Mouse (Mus musculus) kidney, adult 11 months (tissue): ENCODE data around the gene Cct6b.

Experiments
- DNase-seq: peaks from one replicate; pipeline ENCODE4 v3.0.0; 2022

Cct6b gene

DNA sequence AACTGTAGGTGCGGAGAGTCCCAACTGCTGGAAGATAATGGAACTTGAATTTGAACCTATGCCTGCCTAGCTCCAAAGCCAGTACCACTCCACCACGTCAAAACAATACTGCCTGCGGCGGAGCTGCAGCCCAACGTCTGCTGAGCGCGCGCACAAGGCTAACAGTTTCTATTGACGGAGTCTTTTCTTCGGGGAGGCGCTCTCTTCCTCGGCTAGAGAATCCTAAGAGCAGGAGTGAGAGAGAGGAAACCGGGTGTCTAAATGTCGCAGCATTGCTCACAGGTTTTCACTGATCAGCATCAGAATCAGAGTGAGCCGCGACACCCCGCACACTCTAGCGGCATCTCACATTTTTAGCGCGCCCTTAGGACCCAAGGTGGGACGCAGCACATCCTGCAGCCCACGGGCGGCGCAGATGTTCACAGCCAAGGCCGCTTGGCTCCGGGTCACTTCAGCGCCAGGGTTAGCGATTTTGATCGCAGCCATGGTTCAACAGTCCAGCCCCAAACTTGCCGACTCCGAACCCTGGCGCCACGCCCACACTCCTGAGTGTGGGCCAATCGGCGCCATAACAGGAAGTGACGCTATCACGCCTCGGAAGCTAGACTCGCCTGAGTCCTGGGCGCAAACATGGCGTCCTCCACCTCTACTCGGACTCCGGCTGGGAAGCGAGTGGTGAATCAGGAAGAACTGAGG is at the start of gene Cct6b, which contains the start of gene Zfp830:
Cct6b (minus strand) TSS at position 580 of the 696 bp plus-strand sequence.
Zfp830 (plus strand) TSS at position 604 of the 696 bp plus-strand sequence.
- DNase-seq: peak; percentile 94

DNA sequence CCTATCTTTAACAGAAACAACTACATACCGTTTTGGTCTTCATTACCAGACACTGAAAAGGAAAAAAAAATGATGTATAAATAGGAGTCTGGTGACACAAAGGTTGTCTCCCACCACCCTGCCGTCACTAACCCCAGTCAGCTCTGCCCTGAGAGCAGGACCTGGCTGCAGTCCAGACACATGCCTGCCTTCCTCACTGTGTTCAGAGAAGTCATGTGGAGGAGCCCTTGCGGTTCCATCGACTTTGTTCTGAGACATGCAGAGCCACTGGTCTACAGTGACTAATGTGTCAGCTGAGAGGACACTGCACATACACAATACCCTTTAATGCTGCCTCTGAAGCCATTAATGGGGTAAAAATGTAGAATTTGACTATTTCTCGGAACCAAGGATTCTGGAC is 44.4 kb upstream of the Cct6b start:
- no peak for DNase-seq

DNA sequence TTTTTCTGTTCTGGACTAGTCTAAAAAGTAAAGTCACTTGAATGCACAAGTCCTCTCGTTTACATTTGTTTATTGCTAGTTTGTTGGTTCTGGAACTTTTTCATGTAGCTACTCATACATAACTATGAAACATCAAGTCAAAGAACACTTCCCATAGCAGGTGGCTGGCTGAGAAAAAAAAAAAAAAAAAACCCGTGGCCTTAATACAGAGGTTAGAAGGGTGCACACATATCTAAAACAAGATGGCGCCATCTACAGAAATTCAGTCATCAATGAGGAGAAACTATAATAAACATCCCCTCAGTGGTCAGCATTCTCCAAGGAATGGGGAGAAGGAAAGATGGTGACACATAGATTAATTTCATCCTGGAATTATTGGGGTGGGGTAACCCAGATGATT is 43.2 kb upstream of the Cct6b start:
- DNase-seq: no peak

DNA sequence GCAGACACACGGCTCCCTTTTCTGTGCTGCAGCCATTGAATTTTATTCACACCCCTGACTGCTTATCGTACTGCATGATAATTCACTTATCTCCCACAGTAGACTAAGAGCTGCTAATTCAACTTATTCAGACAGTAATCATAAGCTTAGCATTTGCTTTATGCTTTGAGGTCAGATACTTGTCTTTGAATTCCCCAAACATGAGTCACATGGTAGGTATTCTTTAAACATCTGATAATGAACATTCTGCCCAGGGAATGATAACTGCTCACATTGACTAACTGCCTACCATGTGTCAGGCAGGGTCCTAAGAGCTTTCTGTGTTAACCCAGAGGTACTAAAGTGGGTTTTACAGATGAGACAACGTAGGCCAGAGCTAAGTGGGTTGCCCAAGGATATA is 42.5 kb upstream of the Cct6b start:
- DNase-seq: no peak

DNA sequence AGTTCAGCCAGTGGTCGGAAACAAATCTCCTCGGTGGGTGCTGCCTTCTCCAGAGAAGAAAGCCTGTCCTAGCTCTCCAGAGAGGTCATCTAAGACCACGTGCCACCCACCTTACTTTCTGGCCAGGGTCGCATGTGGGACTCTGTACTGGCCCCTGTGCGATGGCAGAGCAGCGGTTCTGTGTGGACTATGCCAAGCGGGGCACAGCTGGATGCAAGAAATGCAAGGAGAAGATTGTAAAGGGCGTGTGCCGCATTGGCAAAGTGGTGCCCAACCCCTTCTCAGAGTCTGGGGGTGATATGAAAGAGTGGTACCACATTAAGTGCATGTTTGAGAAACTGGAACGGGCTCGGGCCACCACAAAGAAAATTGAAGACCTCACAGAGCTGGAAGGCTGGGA is 19.3 kb upstream of the Cct6b start:
- no peak for DNase-seq

DNA sequence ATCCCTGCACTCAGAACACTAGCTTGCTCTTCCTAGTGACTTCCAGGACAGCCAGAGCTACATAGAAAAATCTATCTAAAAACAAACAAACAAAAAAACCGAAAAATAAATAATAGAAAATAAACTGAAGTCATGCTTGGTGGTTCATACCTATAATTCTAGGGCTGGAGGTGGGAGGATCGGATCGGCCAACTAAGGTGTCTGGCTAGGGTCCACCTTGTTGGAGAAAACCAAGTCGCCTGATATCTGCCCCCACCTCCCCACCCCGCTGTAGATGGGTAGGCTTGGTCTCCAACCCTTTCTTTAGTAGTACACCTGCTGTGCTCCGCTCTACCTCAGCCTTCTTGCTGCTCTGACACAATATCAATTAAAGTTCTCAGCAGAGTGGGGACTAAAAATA is 18.1 kb upstream of the Cct6b start:
- DNase-seq: no peak

DNA sequence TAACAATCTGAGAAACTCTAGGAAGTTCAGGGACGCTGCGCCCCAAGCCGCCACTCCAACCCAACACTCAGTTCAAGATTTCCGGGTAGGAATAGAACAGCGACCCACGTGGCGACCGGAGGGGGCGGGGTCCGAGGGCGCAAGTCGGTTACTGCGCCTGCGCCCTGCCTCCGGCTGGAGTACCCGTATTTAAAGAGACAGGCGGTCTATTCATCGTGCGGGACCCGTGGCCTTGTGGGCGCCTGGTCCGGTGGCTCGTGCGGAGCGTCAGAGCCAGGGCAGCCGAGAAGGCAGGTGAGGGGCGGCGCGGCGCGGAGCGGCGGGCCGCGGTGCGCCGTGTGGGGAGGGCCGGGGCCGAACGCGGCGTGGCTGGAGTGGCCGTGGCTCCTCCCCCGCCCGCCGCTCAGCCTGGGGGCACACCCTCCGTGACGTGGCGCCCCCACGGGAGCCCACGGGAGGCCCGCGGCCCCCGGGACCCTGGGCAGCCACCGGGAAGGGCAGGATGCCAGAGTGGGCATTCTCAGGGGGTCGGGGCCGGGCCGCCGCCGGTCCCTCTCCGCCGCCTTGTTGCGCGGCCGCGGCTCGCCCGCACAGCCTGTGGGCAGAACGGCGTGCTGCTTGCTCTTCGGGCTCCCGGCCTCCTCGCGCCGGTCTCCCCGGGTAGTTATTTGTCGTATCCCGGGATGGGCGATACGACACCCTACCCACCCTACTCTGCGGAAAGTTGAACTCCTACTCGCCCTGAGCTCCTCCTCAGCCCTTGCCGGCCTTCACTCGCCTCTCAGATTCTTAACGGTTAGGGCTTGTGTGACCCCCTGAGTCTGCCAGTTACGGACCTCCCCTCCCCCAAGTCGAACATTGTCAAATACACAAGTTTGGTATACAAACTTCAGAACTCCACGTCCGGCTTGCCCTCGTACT is 17.1 kb upstream of the Cct6b start, which contains the start of gene Lig3:
Lig3 (plus strand) TSS at position 126 of the 921 bp plus-strand sequence.
- peak; percentile 94 for DNase-seq

DNA sequence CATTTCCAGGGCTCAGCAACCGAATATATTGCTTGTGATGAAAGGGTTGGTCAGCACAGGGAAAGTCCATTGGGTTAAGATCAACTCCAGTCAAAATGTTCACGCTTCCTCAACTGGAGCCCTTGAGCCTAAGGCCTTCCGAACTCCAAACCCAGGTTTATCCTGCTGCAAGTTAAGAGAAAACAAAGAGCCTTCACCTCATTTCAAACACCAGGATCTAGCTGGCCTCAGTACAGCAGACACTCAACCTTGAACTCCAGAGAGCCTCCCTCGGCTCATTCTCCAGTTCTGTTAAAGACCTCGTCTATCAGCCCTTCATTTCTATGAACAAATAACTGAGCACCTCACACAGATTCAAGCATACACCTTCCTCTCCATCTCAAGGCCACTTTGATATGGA is 16.0 kb upstream of the Cct6b start:
- DNase-seq: no peak

DNA sequence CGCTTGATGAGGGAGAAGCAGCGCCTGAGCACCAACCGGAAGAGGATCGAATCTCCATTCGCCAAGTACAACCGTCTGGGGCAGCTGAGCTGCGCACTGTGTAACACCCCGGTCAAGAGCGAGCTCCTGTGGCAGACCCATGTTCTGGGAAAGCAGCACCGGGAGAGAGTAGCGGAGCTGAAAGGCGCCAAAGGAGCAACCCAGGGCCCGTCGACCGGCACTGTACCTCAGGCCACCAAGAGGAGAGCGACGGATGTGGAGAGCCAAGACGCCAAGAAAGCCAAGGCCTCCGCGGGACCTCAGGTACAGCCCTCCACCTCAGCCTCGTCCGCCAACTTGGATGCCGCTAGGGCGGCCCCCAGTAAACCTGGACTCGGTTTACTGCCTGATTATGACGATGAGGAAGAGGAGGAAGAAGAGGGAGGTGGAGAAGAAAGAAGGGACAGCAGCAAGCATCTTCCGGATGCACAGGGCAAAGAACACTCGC is 360 bp upstream of the Cct6b start:
- no peak for DNase-seq

DNA sequence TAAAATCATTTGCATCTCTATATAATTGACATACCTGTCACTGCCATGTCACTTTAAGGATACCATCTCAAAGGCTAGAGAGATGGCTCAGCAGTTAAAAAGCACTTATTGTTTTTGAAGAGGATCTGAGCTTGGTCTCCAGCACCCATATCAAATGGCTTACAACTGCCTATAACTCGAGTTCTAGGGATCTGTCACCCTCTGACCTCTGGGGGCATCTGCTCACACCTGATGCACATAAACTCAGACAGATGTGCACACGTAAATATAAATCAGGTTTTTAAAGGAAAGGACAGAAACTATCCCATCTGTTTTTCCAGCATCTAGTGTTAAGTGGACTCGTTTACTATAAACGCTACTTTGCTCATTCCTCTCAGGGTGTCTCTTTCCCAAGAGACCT is 860 bp downstream of the Cct6b start:
- DNase-seq: no peak

DNA sequence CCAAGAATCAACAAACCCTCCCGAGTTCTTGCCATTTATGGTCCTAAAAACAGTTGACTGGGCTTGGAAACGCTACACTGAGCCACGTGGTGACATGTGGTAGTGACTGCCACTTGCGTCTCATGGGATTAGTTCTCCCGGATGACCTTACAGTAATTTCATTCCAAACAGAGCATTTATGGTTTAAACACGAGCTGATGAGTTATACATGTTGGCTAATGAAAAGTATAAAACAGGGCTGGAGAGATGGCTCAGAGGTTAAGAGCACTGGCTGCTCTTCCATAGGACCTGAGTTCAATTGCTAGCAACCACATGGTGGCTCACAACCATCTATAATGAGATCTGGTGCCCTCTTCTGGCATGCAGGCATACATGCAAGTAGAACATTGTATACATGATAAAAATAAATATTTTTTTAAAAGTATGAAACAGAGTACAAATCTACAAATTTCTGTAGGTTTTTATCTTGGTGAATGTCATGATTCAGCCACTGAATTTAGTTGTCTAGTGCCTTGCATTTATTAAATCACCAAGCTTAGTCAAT is 1.8 kb downstream of the Cct6b start:
- no peak for DNase-seq

DNA sequence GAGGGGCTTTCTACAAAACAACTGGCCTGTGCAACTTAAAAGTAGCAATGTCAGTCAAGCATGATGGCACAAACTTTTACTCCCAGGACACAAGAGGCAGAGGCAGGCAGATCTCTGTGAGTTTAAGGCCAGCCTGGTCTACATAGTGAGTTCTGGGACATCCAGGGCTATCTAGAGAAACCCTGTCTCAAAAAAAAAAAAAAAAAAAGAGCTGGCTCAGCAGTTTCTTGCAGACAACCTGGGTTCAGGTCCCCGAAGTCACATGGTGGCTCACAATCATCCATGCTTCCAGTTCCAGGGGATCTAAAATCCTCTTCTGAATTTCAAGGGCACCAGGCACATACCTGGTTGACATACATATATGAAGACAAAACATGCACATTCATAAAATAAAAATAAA is 8.2 kb downstream of the Cct6b start:
- DNase-seq: no peak

DNA sequence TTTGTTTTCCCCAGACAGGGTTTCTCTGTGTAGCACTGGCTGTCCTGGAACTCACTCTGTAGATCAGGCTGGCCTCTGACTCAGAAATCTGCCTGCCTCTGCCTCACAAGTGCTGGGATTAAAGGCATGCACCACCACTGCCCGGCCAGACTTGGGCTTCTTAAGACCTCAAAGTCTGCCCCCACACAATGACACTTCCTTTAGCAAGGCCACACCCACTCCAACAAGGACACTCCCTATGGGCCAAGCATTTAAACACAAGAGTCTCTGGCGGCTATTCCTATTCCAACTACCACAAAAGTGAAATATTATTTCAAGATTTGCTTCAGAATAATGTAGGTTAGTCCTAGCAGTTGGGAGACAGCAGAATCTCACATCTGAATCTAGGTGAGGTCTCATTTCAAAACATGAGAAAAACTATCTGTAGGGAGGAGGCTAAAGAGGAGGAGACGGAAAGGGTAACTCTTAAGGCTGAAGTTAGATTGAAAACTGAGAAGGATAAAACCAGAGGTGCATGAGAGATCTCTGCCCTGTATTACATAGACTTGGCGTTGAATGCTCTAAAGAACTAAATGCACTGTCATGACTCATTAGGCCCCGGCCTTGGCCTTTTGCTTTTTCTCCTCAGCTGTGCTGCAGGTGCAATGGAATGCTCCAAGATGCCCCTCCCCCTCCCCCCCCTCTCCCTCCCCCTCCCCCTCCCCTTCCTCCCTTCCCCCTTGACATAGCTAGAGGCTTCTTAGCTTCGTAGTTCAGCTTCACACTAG is 11.6 kb downstream of the Cct6b start:
- DNase-seq: no peak

DNA sequence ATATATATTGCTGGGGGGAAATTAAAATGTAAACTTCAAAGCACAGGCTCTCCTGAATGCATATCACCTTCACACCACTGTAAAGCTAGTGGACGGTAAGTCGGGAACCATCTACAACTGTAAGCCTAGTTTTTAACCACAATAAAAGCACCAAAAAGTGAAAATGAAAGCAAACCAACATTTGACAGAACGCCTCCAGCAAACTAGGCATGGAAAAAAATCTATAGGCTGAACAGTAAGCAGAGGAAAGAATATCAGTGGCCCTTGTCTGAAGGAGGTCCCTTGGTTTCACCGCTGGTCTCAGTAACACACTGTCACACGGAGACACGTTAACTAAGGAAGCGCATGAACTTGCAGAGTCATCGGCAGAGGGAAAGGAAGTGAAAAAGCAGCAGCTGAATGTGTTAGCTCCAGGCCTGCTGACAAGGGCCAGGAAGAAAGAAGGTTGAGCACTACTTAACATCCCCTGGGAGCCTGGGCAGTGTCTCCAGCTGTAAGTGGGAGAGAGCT is 17.2 kb downstream of the Cct6b start:
- no peak for DNase-seq

DNA sequence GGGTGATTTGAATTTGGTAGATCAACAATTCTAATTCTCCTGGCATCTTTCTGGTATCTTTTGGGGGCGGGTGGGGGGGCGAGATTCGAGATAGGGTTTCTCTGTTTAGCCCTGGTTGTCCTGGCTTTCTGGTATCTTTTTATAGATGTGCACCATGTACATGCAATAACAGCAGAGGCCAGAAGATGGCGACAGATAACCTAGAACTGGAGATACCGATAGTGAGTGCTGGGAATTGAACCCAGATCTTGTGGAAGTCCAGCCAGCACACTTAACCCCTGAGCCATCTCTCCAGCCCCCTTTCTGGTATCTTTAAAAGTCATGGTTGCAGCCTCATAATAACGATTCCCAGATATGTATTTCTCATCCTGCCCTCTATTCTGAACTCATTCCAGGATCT is 18.0 kb downstream of the Cct6b start:
- peak; percentile 14 for DNase-seq

DNA sequence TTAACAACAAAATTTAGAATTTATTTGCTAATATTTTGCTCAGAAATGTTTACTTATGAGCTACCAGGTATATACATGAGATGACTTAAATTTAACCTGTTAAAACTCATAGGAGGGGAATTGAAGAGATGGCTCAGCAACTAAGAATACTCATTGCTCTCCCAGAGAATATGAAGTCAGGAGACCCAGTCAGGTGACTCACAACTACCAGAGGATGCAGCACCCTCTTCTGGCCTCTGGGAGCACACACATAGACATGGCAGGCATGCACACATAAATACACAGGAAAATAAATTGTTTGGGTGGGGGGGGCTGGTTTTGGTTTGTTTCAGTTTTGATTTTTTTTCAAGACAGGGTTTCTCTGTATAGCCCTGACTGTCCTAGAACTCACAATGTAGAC is 25.1 kb downstream of the Cct6b start:
- no peak for DNase-seq

DNA sequence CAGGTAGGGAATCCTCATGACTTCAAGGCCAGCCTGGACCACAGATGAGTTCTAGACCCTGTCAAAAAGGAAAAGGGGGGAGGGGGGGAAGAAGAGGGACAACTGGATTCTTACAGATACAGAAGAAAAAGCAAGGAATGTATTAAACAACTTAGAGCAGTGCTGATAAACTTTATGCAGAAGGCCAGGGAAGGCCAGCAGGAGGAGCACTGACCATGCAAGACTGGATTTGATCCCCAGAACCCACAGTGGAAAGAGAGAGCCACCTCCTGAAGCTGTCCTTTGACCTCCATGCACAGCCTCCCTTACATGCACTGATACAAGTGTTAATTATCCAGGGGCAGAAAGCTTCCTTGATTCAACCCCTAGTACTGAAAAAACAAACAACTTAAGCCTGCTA is 29.9 kb downstream of the Cct6b start:
- DNase-seq: no peak

DNA sequence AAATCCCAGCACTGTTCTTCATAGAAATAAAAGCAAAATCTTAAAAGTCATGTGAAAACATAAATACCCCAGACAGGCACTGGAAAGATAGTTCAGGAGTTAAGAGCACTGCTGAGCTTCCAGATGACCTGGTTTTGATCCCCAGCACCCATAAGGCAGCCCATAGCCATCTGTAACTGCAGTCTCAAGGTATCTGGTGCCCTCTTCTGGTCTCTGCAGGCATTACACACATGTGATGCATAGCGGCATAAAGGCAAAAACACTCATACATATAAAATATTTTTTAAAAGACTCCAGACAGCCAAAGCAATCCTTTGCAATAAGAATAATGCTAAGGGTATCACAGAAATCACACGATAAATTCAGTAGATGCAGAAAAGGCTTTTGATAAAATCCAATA is 37.3 kb downstream of the Cct6b start:
- no peak for DNase-seq

DNA sequence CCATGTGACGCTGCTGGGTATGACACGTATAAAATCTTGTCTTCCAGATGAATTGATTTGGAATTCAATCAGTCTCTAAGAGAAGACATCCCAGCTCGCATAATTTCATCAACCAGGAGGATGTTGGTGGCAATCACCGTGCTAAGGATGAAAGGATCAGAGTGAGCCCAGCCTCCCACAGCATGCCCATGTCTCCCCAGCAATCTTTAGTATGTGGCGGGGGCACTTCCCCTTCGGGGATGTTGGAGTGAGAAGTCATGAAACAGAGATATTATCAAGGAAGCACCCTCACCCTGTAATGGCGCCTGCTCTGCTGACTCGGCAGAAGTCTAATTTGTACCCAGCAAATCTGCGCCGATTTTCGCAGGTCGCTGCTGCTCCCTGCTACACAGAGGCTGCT is 44.8 kb downstream of the Cct6b start:
- no peak for DNase-seq

DNA sequence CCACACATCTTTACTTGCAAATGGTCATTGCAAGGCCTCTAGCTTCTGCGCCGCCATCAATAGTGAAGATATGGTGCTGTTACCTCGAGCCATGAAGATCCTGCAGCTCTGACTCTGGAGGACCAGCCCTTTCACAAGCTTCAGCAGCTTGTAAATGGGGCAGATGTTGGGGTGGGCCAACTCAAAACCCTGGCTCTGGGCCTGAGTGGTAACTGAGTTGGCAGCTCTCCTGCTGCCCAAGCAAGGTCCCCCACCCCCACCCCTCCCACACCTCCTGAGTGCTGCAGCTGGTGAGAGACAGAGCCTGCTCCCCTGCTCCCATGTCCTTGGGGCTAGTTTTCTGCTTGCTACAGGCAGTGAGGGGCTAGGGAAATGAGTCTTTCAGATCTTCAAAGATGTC is 51.4 kb downstream of the Cct6b start:
- DNase-seq: no peak

DNA sequence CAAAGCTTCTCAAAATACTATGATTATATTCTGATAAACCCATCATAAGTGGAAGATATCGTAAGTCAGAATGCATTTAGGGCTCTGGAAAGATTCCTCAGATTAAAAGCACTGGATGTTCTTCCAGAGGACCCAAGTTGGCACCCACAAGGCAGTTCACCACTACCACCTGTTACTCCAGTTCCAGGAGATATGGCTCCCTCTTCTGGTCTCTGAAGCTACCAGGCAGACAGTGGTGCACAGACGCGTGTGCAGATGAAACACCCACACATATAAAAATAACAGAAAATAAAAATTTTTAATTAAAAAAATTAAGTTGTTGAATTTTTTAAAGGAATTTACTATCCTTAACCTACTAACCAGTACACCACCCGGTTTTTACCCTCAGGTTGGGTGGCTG is 55.2 kb downstream of the Cct6b start:
- no peak for DNase-seq

DNA sequence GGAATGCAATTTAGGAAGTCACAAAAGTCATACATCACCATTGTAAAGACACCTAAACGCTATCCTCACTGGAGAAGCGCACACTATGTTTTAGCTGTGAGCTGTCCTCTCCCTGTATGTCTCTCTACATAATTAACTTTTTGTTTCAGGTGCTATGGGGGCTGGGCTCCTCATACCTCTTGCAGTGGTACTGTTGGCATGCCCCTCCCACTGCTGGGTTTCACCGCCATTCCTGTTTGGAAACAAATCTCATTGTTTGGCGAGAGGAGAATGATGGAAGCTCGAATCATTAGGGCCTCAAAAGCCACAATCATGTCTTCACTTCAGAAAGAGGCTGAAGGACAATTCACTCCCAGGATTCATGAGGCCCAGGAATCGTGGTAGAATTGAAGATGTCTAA is 59.0 kb downstream of the Cct6b start:
- no peak for DNase-seq
